ENCODE assay signal across 1 mouse cellular context in genomic region chr15:102461430-102462075, GRCm38 (mm10).
TF ChIP-seq lines count a peak whose summit lies in the region.

No protein-coding gene starts in this region.

TF ChIP-seq in C2C12, 6 proteins besides CTCF, POLR2A, EP300 and RAD21 (continued from another document):
- TF ChIP-seq MAX (IDR thresholded peaks at IDR 0.05): no peak
- TF ChIP-seq MYOD1 (IDR thresholded peaks at IDR 0.05; ENCODE audit: control insufficient read depth, insufficient read length, low read depth): no peak
- TF ChIP-seq USF1 (IDR thresholded peaks at IDR 0.05; ENCODE audit: low read depth): no peak
- no peak for TF ChIP-seq FOSL1 (IDR thresholded peaks at IDR 0.05; ENCODE audit: insufficient read depth, low read length, poor library complexity, severe bottlenecking)
- no peak for TF ChIP-seq CEBPB (IDR thresholded peaks at IDR 0.05; ENCODE audit: low read depth)
